ENCODE assay signal across 17 mouse cellular contexts in the genomic region with DNA sequence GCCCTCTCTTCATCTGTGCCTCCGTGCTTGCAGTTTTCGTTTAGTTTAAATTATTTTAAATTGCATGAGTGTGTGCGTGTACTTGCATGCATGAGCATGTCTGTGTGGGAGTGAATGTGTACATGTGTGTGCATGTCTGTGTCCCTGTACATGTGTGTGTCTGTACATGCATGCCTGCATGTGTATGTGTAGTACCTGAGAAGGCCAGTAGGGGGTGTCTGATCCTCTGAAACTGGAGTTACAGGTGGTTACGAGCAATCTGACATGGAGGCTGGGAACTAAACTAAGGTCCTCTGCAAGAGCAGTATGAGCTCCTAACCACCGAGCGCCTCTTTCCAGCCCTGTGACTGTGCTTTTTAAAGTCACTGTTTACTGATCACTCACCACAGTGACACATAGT. TPM values are rescaled to one million over a fixed set of nuclear protein-coding genes. Genes with fewer than 3 reads are reported as not detected.
DNase-seq lines count a peak whose midpoint lies in the region; TF ChIP-seq lines count a peak whose summit lies in the region.
"Had no signal": no experiment of that assay in that cellular context is flagged by ENCODE, and none has a peak within 500 bp of the region (broad histone marks: within the 10 kb centered on the region; RNA-seq: fewer than 3 reads in every experiment).

No protein-coding gene starts in this region.

- no peaks in the 10 kb centered on the region for H3K4me1 ChIP-seq in kidney, adult 2 months (ENCODE audit: control insufficient read depth, insufficient read depth, low read length)
- H3K4me1 ChIP-seq: embryonic facial prominence, embryonic 15.5 days; heart, embryonic 12.5 days; hindbrain, embryonic 13.5 days; liver, embryonic 13.5 days; midbrain, embryonic 12.5 days had no signal

- H3K27ac ChIP-seq in kidney, adult 2 months (ENCODE audit: insufficient read depth, low read depth, low read length) = no peak overlapping the region
- H3K27ac ChIP-seq: embryonic facial prominence, embryonic 15.5 days; hindbrain, embryonic 13.5 days; liver, embryonic 13.5 days; midbrain, embryonic 12.5 days; neural tube, embryonic 13.5 days had no signal

- WGBS in kidney, adult 2 months = 93% methylated on average over 6 of the region's 6 CpGs

- DNase-seq in kidney, adult 2 months = no peak
- DNase-seq in kidney, adult 8-10 months = no peak
- peak; percentile 30 for DNase-seq in thymus, postnatal 14 days
- no peak for DNase-seq in thymus, postnatal 25 days
- DNase-seq in ZHBTc4 (ENCODE audit: low read depth, low spot score) = peak; percentile 71
- DNase-seq in right cerebral cortex, postnatal 36 days (ENCODE audit: low spot score in 2 of 2) = no peak
- no peak for DNase-seq in gastrocnemius, postnatal 25 days
- DNase-seq in cerebellum, postnatal 36 days = no peak
- DNase-seq: kidney, postnatal 25 days; liver, embryonic 13.5 days; right cerebral cortex, adult 18-20 months had no signal

- H3K36me3 ChIP-seq in kidney, adult 2 months (ENCODE audit: control insufficient read depth, insufficient read depth, low read length) = no peaks in the 10 kb centered on the region
- H3K36me3 ChIP-seq: embryonic facial prominence, embryonic 15.5 days; heart, embryonic 12.5 days; hindbrain, embryonic 13.5 days; liver, embryonic 13.5 days; midbrain, embryonic 12.5 days; neural tube, embryonic 13.5 days had no signal

- TF ChIP-seq POLR2A in kidney, adult 2 months (IDR thresholded peaks at IDR 0.05; ENCODE audit: low read depth, low read length) = no peak

- TF ChIP-seq CTCF in kidney, adult 2 months (conservative IDR thresholded peaks at IDR 0.05; ENCODE audit: insufficient read depth, insufficient read length, low read depth, low read length) = peak; percentile 18; the same call in 1 of the 2 replicates

- H3K4me3 ChIP-seq in kidney, adult 2 months (ENCODE audit: insufficient read depth, low read depth, low read length) = no peak overlapping the region
- H3K4me3 ChIP-seq: embryonic facial prominence, embryonic 15.5 days; heart, embryonic 12.5 days; hindbrain, embryonic 13.5 days; liver, embryonic 13.5 days; midbrain, embryonic 12.5 days; neural tube, embryonic 13.5 days had no signal

- H3K27me3 ChIP-seq in kidney, adult 2 months (replicated peaks; ENCODE audit: control insufficient read depth, insufficient read depth, low read length) = no peaks in the 10 kb centered on the region
- H3K27me3 ChIP-seq: embryonic facial prominence, embryonic 15.5 days; heart, embryonic 12.5 days; hindbrain, embryonic 13.5 days; midbrain, embryonic 12.5 days; neural tube, embryonic 13.5 days had no signal

RNA-seq across cellular contexts. Expression of gene Gan, which starts 9.4 kb away (rescaled TPM):
- 3.1 and 3.4 TPM in 2 replicates for polyA plus RNA-seq in kidney, adult 2 months (2012; rRNA removed)
- 1 to 10 TPM; 4.0 to 4.9 TPM for total RNA-seq in gastrocnemius, postnatal 25 days (2021)

RNA-seq across cellular contexts. Expression of gene Bco1, which starts 52.9 kb away (rescaled TPM):
- polyA plus RNA-seq in kidney, adult 2 months (2012; rRNA removed) = 2.6 and 3.0 TPM in 2 replicates
- total RNA-seq in gastrocnemius, postnatal 25 days (2021) = not detected
- total RNA-seq: left cerebral cortex, adult 18-20 months had no signal

Comparison
In these comparisons a context has a peak if more than half of its experiments do, and no peak if none do; other contexts are left out.
1. DNase-seq: peak in thymus, postnatal 14 days (single experiment) and ZHBTc4 (single experiment); none in kidney, adult 2 months (single experiment), kidney, adult 8-10 months (0 of 2), thymus, postnatal 25 days (single experiment), right cerebral cortex, postnatal 36 days (0 of 2), gastrocnemius, postnatal 25 days (single experiment) and cerebellum, postnatal 36 days (0 of 2).